Mouse (Mus musculus): ENCODE measurements at regions not wholly inside any gene's neighbourhood (a gene's known extent, or its start where the extent isn't known, plus 50 kb on each side); places are given as distances from the start of the nearest gene placed in this dataset.

DNA sequence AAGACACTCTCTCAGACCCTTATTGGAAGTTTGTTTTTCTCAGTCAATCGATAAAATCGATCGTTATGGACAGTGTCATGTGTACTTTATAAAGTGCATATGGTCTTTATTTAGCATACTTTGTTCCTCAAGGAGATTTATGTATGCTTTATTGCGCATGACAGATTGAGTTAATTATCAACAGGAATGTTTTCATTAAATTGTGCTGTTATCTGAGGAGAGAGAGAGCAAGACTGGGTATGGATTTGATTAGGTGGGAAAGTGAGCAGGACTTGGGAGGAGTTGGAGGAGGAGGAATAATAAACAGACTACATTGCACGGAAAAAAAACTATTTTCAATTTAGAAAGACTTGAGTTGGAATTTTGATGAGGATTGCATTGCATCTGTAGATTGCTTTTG, 183.8 kb upstream of the Sstr1 start:
- DNase-seq (ENCODE audit: low read depth, low spot score) = no peak

DNA sequence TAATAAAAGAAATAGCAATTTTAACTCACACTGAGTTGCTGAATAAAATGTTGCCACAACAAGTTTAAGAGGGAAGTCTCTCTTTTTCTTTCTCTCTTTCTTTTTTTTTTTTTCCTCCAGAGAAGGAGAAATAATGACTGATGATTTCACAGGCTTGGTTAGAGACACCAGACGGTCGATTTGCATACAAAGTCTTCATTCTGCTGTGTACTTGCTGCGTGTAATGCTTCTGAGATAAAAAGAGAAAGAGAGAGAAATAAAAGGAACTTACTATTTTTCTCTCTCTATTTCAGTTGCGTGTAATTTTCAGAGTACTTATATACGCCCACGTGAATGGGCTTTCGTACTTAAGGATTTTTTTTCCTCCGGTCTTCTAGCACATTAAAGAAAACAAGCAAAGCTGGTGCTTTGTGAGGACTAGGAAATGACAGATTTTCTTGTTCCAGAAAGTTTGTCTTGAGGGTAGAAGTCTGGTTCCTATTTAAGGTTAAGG, 155.2 kb upstream of the Sstr1 start:
- no peak for DNase-seq (ENCODE audit: low read depth, low spot score)

- DNase-seq (ENCODE audit: low read depth, low spot score) = peak; percentile 11
These were observed 144.0 kb upstream of the Sstr1 start for GRCm38 (mm10) chr12:58067318-58068223.

DNA sequence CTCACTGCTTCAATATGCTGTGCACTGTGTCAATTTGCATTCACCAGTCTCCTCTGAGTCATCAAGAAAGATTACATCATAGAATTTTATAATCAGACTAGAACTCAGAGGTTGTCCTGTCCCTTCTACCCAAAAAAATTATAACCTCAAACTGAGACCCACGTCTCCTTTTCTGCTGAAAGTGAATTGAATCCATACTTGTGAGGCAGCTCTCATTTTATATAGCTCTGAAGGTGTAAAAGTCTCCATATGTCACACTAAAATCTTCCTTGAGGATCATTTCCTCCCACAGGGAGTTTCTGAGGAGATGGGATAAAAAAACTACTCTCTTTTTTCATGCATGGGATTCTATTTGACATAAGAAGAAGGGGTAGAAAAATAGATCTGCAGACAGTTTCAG, 124.3 kb upstream of the Sstr1 start:
- DNase-seq (ENCODE audit: low read depth, low spot score) = no peak

DNA sequence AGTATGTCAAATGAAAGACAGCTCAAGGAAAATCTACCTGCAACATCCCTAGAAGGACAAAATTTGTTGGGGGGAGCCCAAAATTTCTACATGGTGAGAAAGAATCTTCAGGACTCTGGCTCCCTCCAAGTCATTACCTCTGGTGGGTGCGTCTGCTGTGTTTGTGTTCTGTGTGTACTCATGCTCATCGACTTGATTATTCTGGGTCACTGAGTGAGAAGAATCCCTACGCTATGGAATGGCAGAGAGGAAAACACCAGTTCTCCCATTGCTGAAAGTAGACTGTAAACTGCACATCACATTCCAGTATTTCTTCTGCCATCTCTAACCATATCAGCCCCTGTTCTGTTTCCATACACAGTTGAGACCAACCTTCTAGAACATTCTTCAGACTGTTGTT, 98.9 kb upstream of the Sstr1 start:
- peak; percentile 43 for DNase-seq (ENCODE audit: low read depth, low spot score)

GRCm38 (mm10) chr12:58139121-58139520, 72.5 kb upstream of the Sstr1 start:
- DNase-seq (ENCODE audit: low read depth, low spot score) = no peak

GRCm38 (mm10) chr12:58151883-58152282, 59.7 kb upstream of the Sstr1 start:
- no peak for DNase-seq (ENCODE audit: low read depth, low spot score)

Measured in mesoderm, embryonic 11.5 days (tissue).